Mouse (Mus musculus) megakaryocyte progenitor cell, adult 5-6 weeks (primary cell): ENCODE data around the gene Tubg1. TPM values are rescaled to one million over a fixed set of nuclear protein-coding genes. Genes with fewer than 3 reads are reported as not detected.
"Not testable (repeated sequence)": the region's sequence is repeated elsewhere in the genome, so short reads cannot be mapped to it uniquely, and the experiment has no call there.

Experiments used
- ATAC-seq: replicated peaks from 2 replicates; pipeline ENCODE4 v1.8.0; 2016; ENCODE audit warnings: mild to moderate bottlenecking, moderate TSS enrichment, inconsistent platforms; ENCODE audit not compliant: poor library complexity
- total RNA-seq, 2 experiments: library from RNA; stranded (forward) in 1 of 2; stranded (reverse) in 1 of 2; fragments of 157-497, 149-512 nt in 1 of 2; fragments of 200-1000 nt in 1 of 2; gene quantifications; 2 replicates each; pipeline versions ENCODE4 v1.2.3 to v1.2.4; 2015 to 2017

Tubg1 gene
- total RNA-seq, 2 experiments from 2014 or later, result 21.2 to 43.3 TPM

- no peak for ATAC-seq
Observed at GRCm38 (mm10) chr11:101140164-101140819, 20.6 kb downstream of the Tubg1 start.

GRCm38 (mm10) chr11:101141088-101141487, 21.4 kb downstream of the Tubg1 start:
- ATAC-seq, result no peak

- ATAC-seq, result no peak
Observed at GRCm38 (mm10) chr11:101142215-101142967, 22.7 kb downstream of the Tubg1 start.

GRCm38 (mm10) chr11:101143338-101144225, 23.8 kb downstream of the Tubg1 start:
- ATAC-seq, result peak; percentile 63

GRCm38 (mm10) chr11:101146377-101146776, 26.6 kb downstream of the Tubg1 start:
- ATAC-seq, result no peak

GRCm38 (mm10) chr11:101148751-101149150, 29.0 kb downstream of the Tubg1 start:
- no peak for ATAC-seq

- ATAC-seq, result no peak; the same call in 1 of the 2 replicates
Observed at GRCm38 (mm10) chr11:101149178-101150105, 29.7 kb downstream of the Tubg1 start.

GRCm38 (mm10) chr11:101151063-101151462, 31.3 kb downstream of the Tubg1 start:
- no peak for ATAC-seq

- ATAC-seq, result no peak
Observed at GRCm38 (mm10) chr11:101152825-101153224, 33.1 kb downstream of the Tubg1 start.

GRCm38 (mm10) chr11:101154648-101155047, 34.9 kb downstream of the Tubg1 start:
- ATAC-seq, result no peak

- ATAC-seq, result no peak
Observed at GRCm38 (mm10) chr11:101155151-101155550, 35.4 kb downstream of the Tubg1 start.

- ATAC-seq, result peak; percentile 42
Observed at GRCm38 (mm10) chr11:101155728-101156371, 36.1 kb downstream of the Tubg1 start, which contains the start of gene Tubg2. Gene Tubg2 (plus strand): TSS chr11:101155907.

- ATAC-seq, result not testable (repeated sequence)
Observed at GRCm38 (mm10) chr11:101160151-101160550, 40.4 kb downstream of the Tubg1 start.

- ATAC-seq, result not testable (repeated sequence)
Observed at GRCm38 (mm10) chr11:101160981-101161505, 41.3 kb downstream of the Tubg1 start.

GRCm38 (mm10) chr11:101161551-101161950, 41.8 kb downstream of the Tubg1 start:
- ATAC-seq, result no peak

GRCm38 (mm10) chr11:101162301-101162700, 42.6 kb downstream of the Tubg1 start:
- no peak for ATAC-seq

- no peak for ATAC-seq
Observed at GRCm38 (mm10) chr11:101162772-101163171, 43.0 kb downstream of the Tubg1 start.

- no peak for ATAC-seq
Observed at GRCm38 (mm10) chr11:101163476-101164350, 44.0 kb downstream of the Tubg1 start.

- no peak for ATAC-seq
Observed at GRCm38 (mm10) chr11:101164351-101164665, 44.6 kb downstream of the Tubg1 start.
